Mouse (Mus musculus) liver, embryonic 14.5 days (tissue): ENCODE measurements around the gene Cbl.

ENCODE experiments used
- CTCF ChIP-seq: IDR thresholded peaks from 2 replicates; pipeline ENCODE4 v1.5.1; 2016; ENCODE audit warnings: antibody characterized with exemption, low read depth, control low read depth
- EP300 ChIP-seq: IDR thresholded peaks from 2 replicates; pipeline ENCODE4 v1.6.1; 2016; ENCODE audit warnings: antibody characterized with exemption, low read depth

DNA sequence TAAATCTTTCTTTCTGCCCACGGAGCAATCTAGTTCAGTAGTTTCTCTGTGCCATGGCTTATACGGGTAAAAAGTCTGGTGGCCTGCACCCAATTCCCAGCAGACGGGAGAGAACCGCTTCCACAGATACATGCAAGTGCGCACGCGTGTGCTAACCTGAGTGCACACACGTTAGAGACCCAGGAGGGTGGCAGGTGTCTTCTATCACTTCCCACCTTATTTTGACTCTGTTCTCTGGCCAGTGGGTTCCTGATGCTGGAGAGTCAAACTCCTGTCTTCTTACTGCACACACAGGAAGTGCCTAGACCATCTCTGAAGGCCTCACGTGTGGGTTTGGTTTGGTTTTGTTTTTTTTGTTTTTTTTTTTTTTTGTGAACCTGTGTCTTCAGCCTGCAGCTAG, 118.2 kb downstream of the Cbl start:
- no peak for TF ChIP-seq CTCF
- TF ChIP-seq EP300 = no peak
